Mouse (Mus musculus) thymus, postnatal 36 days (tissue): ENCODE results near the gene Dis3l.
A peak's percentile ranks its signal among the peaks of the same experiment; 100 is the strongest.
"Not testable (repeated sequence)": the region's sequence is repeated elsewhere in the genome, so short reads cannot be mapped to it uniquely, and the experiment has no call there.

Experiments
- DNase-seq, 2 experiments: peaks; one replicate each; pipeline ENCODE4 v3.0.0; 2022; ENCODE audit warnings: mixed read lengths in 2 of 2

The Dis3l gene

GRCm38 (mm10) chr9:64314696-64315095 lies 26.4 kb downstream of the Dis3l start:
- DNase-seq, result no peak

DNA sequence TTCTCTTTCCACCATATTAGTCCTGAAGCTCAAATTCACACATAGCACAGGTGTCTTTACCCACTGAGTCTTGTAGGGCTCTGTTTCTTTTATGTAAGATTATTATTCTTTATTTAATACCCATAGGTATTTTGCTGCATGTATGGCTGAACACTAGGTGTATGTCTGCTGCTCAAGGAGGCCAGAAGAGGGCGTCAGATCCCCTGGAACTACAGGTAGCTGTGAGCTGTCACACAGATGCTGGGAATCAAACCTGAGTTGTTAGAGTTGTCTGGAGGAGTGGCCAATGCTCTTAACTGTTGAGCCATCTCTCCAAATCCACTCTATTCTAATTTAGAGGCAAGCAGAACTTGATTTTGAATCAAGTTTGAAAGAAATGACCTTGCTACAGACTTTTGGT lies 29.0 kb downstream of the Dis3l start:
- no peak for DNase-seq

DNA sequence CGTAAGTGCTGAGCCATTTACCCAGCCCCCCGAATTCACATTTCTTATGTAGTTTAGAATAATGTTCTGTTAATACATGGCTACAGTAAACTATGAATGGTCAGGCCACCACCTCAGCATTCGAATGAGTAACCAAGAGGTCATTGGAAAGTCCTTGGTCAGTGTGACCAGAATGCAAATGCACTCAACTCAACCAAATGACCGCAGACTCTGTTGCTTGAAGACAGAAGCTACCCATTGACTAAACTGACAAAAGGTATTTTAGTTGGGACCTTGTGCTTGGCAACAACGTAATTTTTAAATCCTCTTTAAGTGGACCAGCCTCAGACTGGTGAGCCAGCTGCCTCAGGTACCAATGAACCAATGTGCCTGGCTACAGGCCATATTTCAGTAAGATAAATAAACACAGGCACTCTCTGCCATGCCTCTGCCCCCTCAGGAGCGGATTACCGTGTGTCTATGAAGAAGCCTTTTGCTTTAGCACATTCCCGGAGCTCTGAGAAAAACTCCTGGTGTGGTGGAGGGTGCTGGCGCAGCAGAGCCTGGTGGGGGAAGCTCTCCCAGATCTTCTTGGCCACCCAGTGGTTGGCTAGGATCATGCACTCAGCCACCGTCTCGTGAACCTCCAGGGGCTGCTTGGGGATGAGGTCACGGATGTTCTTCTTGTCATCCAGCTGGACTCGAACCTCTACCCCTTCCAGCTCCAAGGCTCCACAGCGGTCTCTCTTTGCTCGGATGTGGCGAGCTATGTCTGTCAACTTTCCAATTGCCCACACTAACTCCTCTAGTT lies 29.9 kb downstream of the Dis3l start:
- DNase-seq, result no peak

GRCm38 (mm10) chr9:64306476-64307312 lies 34.4 kb downstream of the Dis3l start:
- no peak for DNase-seq

DNA sequence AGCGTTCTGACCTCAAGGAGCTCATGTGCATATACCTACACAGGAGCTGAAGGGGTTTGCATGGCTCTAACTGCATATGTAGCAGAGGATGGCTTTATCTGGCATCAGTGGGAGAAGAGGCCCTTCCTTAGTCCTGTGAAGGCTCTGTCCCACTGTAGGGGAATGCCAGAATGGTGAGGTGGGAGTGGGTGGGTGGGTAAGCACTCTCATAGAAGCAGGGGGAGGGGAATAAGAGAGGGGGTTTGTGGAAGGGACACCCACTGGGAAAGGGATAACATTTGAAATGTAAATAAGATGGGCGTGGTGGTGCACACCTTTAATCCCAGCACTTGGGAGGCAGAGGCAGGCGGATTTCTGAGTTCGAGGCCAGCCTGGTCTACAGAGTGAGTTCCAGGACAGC lies 38.0 kb downstream of the Dis3l start:
- DNase-seq, result not testable (repeated sequence)

- DNase-seq, result no peak
These were observed 58.6 kb downstream of the Dis3l start for GRCm38 (mm10) chr9:64282404-64282987.

DNA sequence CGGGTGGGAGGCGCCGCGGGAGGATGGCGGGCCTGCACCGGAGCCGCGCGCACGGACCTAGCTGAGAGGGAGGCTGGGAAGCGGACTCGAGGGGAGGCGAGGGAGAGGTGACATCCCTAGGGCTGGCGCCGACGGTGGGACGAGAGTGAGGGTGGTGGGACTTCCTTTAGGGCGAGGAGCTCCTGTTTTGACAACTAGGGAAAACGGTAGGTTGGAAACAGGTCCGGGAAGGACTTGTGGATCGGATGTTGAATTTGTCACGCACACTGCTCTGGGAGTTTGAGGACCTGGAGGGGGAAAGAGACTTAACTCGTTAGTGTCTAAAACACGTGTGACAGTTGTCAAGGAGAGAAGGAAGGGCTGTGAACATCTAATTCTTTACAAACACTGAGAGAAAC lies 59.3 kb downstream of the Dis3l start:
- DNase-seq, result no peak

DNA sequence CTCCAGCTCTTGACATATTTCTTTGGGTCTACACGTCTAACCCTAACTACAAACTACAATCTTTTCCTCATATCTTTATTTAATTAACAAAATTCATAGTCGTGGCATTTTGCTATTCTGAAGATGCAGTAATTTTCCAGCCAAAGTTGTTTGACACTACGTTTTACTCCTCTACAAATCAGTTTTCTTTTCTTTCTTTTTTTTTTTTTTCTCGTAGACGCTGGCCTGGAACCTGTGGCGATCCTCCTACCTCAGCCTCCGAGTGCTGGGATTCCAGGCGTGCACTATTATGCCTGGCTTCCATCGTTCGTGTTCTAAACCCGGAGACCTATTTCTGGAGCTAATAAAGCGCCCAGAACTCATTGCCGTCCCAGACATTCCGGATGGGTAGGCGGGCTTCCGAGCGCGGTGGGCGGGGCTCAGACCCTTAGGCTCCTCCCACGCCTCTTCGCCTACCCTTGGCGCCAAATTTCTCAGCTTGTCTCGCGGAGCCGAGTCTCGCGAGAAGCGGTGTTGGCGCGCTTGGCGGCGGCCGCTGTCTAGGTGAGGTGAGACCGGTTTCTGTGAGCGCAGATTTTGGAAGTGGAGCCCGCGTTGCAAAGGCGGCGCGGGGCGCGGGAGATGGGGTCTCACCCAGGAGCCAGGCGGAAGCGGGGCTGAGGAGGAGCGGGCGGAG lies 59.8 kb downstream of the Dis3l start, which contains the start of gene Tipin:
Gene Tipin, plus strand, starts transcription at position 477 of the 676 bp plus-strand sequence.
- DNase-seq, result peak; percentile 95 to 96

GRCm38 (mm10) chr9:64278665-64279310 lies 62.3 kb downstream of the Dis3l start:
- no peak for DNase-seq

GRCm38 (mm10) chr9:64277706-64278105 lies 63.4 kb downstream of the Dis3l start:
- peak; percentile 61 to 72 for DNase-seq

- no peak for DNase-seq
These were observed 66.2 kb downstream of the Dis3l start for GRCm38 (mm10) chr9:64274919-64275318.

- DNase-seq, result no peak
These were observed 66.8 kb downstream of the Dis3l start for GRCm38 (mm10) chr9:64274291-64274690.

- no peak for DNase-seq
These were observed 67.3 kb downstream of the Dis3l start for GRCm38 (mm10) chr9:64273757-64274156.

DNA sequence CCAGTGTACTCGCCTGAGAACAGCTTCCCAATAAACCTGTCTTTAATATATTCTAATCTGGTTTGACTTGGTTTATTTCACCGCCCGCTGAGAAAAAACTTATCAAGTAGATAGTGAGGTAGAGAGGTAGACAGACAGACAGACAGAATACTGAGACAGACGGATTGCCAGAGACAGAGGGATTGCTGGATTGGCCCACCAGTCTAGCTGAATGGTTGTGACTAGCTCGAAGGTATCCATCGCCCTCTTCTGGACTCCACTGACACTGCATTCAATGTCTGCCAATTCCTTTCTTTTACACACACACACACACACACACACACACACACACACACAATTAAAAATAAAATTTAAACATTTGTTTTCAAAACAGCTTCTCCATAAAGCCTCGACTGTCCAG lies 68.5 kb downstream of the Dis3l start:
- peak; percentile 13 to 16 for DNase-seq

DNA sequence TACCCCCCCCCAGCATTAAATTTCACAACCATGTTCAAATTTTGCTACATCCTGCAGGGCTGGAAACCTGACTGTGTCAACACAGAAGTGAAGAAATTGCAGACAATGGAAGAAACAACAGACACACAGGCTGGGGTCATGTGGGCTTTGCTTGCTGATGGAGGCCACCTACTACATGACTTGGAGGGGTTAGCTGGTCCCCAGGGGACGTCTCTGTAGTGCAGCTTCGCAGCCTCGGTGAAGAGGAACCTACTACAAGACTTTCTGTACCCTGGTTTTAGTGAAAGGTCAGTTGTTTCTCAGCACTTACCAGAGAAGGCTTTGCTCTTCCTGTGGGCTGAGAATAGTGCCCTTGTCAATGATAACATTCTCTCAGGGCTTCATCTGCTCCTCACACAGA lies 69.8 kb downstream of the Dis3l start:
- no peak for DNase-seq

DNA sequence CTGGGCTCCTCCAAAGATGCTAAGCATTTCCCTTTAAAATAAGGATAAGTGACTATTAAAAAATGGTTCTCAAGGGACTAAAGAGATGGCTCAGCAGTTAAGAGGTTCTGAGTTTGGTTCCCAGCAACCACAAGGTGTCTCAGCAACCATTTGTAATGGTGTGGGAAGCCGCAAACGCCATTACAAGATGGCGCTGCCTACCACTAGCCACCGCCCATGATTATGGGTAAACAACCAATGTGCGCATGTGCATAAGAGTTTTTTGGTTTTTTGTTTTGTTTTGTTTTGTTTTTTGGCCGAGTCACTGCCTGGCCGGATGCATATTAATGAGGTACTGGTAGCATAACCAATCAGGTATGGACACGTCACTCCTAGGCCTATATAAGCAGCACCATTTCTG lies 72.3 kb downstream of the Dis3l start:
- not testable (repeated sequence) for DNase-seq

DNA sequence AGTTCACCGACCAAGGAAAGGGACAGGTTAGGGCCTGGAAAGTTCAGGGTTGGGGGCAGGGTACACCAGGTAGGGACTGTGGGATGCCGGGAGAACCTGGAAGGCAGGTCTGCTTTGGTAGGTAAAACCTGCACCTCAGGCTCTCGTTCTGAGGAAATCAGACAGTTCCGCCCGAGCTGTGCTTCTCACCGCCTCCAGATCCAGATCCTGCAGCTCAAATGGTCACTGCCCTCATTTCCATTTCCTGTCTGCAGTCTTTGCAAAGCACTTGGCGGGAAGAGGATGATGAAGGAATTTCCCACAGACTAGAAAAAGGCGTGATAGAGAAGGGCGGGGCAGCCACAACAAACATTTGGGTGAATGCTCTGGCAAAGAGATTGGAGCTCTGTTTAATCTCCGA lies 72.9 kb downstream of the Dis3l start:
- no peak for DNase-seq

GRCm38 (mm10) chr9:64267231-64267630 lies 73.9 kb downstream of the Dis3l start:
- no peak for DNase-seq

GRCm38 (mm10) chr9:64264813-64265212 lies 76.3 kb downstream of the Dis3l start:
- no peak for DNase-seq

DNA sequence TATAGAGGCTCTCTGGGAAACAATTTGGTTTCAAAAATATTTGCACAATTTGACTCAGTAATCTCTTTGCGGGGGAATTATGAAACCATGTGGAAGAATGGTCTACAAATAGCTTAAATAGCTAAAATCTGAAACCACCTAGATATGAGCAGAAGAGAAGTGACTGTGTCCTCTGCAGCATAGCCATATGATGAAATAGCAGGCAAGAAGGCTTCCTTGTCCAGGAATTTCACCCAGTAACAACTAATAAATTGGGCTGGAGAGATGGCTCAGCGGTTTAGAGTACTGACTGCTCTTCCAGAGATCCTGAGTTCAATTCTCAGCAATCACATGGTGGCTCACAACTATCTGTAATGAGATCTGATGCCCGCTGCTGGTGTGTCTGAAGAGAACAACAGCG lies 80.1 kb downstream of the Dis3l start:
- DNase-seq, result no peak

GRCm38 (mm10) chr9:64259906-64260305 lies 81.2 kb downstream of the Dis3l start:
- DNase-seq, result no peak
